Comparison of ENCODE assay signal across 7 mouse cellular contexts in the genomic region with DNA sequence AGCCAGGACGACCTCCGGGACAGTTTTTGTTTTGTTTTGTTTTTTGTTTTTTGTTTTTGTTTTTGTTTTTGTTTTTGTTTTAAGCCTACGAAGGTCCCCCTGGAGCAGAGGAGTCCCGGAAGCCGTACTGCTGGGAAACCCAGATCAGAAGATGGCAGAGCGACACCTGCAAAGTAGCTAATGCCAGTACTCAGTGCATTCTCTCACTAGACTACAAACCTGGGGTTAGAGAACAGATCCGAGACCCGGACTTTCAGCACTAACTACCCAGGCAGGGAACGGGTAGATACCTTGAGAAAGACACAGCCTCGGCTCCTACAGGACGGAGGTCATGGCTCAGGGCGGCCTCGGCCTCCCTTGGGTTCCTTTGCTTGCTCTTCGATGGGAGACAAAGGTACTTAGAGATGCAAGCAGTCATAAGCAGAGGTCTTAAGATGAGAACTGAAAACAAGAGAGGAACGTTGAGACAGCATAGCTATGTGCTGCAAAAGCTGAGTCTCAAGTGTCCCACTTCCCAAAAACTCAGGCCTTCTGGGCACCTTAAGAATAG. TPM values are rescaled to one million over a fixed set of nuclear protein-coding genes. Genes with fewer than 3 reads are reported as not detected.
DNase-seq lines count a peak whose midpoint lies in the region; ATAC-seq and TF ChIP-seq lines count a peak whose summit lies in the region.

No protein-coding gene starts in this region.

- H3K4me2 ChIP-seq in lung, embryonic 15.5 days = peak overlapping the region; percentile 97
- peak overlapping the region; percentile 99 for H3K4me2 ChIP-seq in forebrain, embryonic 11.5 days (ENCODE audit: low read depth, low read length, severe bottlenecking)
- H3K4me2 ChIP-seq in limb, embryonic 11.5 days (ENCODE audit: low read depth, severe bottlenecking) = peak overlapping the region; percentile 95
- H3K4me2 ChIP-seq in stomach, embryonic 14.5 days (replicated peaks; ENCODE audit: low read depth, low read length) = peak overlapping the region; percentile 90

- H3K4me3 ChIP-seq in lung, embryonic 15.5 days = peak overlapping the region; percentile 48
- H3K4me3 ChIP-seq in lung, adult 2 months (replicated peaks; ENCODE audit: extremely low read depth, low read depth, low read length) = no peak overlapping the region
- H3K4me3 ChIP-seq in forebrain, embryonic 11.5 days (ENCODE audit: low read depth, low read length) = peak overlapping the region; percentile 48
- no peak overlapping the region for H3K4me3 ChIP-seq in limb, embryonic 11.5 days (ENCODE audit: low read depth, low read length)
- H3K4me3 ChIP-seq in stomach, embryonic 14.5 days (ENCODE audit: low read depth, low read length) = peak overlapping the region; percentile 41

- no peak for ATAC-seq in lung, embryonic 15.5 days (ENCODE audit: borderline replicate concordance, extremely low read depth, low FRiP score, low TSS enrichment)
- ATAC-seq in forebrain, embryonic 11.5 days (replicated peaks; ENCODE audit: low FRiP score) = no peak
- ATAC-seq in limb, embryonic 11.5 days (ENCODE audit: insufficient number of reproducible peaks, low FRiP score, low TSS enrichment, low read depth) = no peak
- ATAC-seq in stomach, embryonic 14.5 days (ENCODE audit: insufficient number of reproducible peaks, insufficient read depth, low FRiP score, low read depth) = no peak

- H3K4me1 ChIP-seq in lung, embryonic 15.5 days = peaks cover 17% of the 10 kb centered on the region
- peaks cover 10% of the 10 kb centered on the region for H3K4me1 ChIP-seq in lung, adult 2 months (ENCODE audit: control insufficient read depth, insufficient read depth, low read length)
- peaks cover 18% of the 10 kb centered on the region for H3K4me1 ChIP-seq in forebrain, embryonic 11.5 days (replicated peaks; ENCODE audit: control insufficient read depth, insufficient read depth, low read length)
- peaks cover 11% of the 10 kb centered on the region for H3K4me1 ChIP-seq in limb, embryonic 11.5 days (ENCODE audit: control insufficient read depth, insufficient read depth, low read length)
- H3K4me1 ChIP-seq in stomach, embryonic 14.5 days (ENCODE audit: control insufficient read depth, insufficient read depth, low read length) = 0 out of 2 replicates have a peak, but pooled peaks cover 3% of the 10 kb centered on the region

- no peak overlapping the region for H3K9ac ChIP-seq in lung, embryonic 15.5 days
- H3K9ac ChIP-seq in forebrain, embryonic 11.5 days (ENCODE audit: low read length) = peak overlapping the region; percentile 33; the same call in 1 of the 2 replicates
- H3K9ac ChIP-seq in limb, embryonic 11.5 days (ENCODE audit: low read length) = no peak overlapping the region
- H3K9ac ChIP-seq in stomach, embryonic 14.5 days (replicated peaks; ENCODE audit: low read depth, low read length) = no peak overlapping the region

- no peak for TF ChIP-seq CTCF in lung, adult 2 months (IDR thresholded peaks at IDR 0.05; ENCODE audit: insufficient read depth, low read length)

- no peaks in the 10 kb centered on the region for H3K9me3 ChIP-seq in lung, embryonic 15.5 days
- no peaks in the 10 kb centered on the region for H3K9me3 ChIP-seq in forebrain, embryonic 11.5 days (ENCODE audit: control insufficient read depth, low read length)
- H3K9me3 ChIP-seq in limb, embryonic 11.5 days (ENCODE audit: control insufficient read depth, low read length) = no peaks in the 10 kb centered on the region
- H3K9me3 ChIP-seq in stomach, embryonic 14.5 days (ENCODE audit: control insufficient read depth, low read depth, low read length) = no peaks in the 10 kb centered on the region

- no peaks in the 10 kb centered on the region for H3K36me3 ChIP-seq in lung, embryonic 15.5 days
- H3K36me3 ChIP-seq in forebrain, embryonic 11.5 days (ENCODE audit: control insufficient read depth, insufficient read depth, low read length) = no peaks in the 10 kb centered on the region
- H3K36me3 ChIP-seq in limb, embryonic 11.5 days (ENCODE audit: control insufficient read depth, insufficient read depth, low read length) = no peaks in the 10 kb centered on the region
- H3K36me3 ChIP-seq in stomach, embryonic 14.5 days (ENCODE audit: control insufficient read depth, insufficient read depth, low read length) = no peaks in the 10 kb centered on the region

- H3K27me3 ChIP-seq in lung, embryonic 15.5 days = peaks cover 40% of the 10 kb centered on the region
- peaks cover 5% of the 10 kb centered on the region; the same call in 1 of the 2 replicates for H3K27me3 ChIP-seq in forebrain, embryonic 11.5 days (ENCODE audit: control insufficient read depth, insufficient read depth, low read length)
- peaks cover 25% of the 10 kb centered on the region for H3K27me3 ChIP-seq in limb, embryonic 11.5 days (ENCODE audit: control insufficient read depth, insufficient read depth, low read length)
- peaks cover 14% of the 10 kb centered on the region for H3K27me3 ChIP-seq in stomach, embryonic 14.5 days (ENCODE audit: control insufficient read depth, insufficient read depth, low read length)

- 28% methylated on average over 15 of the region's 15 CpGs for WGBS in lung, embryonic 15.5 days
- 30% methylated on average over 15 of the region's 15 CpGs for WGBS in lung, adult 2 months
- 13% methylated on average over 15 of the region's 15 CpGs for WGBS in forebrain, embryonic 11.5 days
- WGBS in limb, embryonic 11.5 days = 19% methylated on average over 15 of the region's 15 CpGs
- WGBS in stomach, embryonic 14.5 days = 26% methylated on average over 15 of the region's 15 CpGs

- no peak overlapping the region for H3K27ac ChIP-seq in lung, embryonic 15.5 days
- no peak overlapping the region for H3K27ac ChIP-seq in forebrain, embryonic 11.5 days (ENCODE audit: low read depth, low read length)
- no peak overlapping the region for H3K27ac ChIP-seq in limb, embryonic 11.5 days (replicated peaks; ENCODE audit: low read depth, low read length)
- no peak overlapping the region for H3K27ac ChIP-seq in stomach, embryonic 14.5 days (ENCODE audit: low read length)

- TF ChIP-seq POLR2A in lung, adult 2 months (IDR thresholded peaks at IDR 0.05; ENCODE audit: borderline replicate concordance, extremely low read depth, low read depth, low read length) = no peak

- no peak for DNase-seq in lung, adult 2 months
- DNase-seq in forebrain, embryonic 11.5 days (ENCODE audit: low spot score) = peak; percentile 57
- DNase-seq in limb, embryonic 11.5 days (ENCODE audit: low spot score) = no peak
- no peak for DNase-seq in right cerebral cortex, adult 18-20 months
- no peak for DNase-seq in natural killer cell, adult 2 months (ENCODE audit: low spot score in 2 of 2)

RNA-seq across cellular contexts. Expression of gene 1110004F10Rik, which starts 1.3 kb away (rescaled TPM):
- 254 and 260 TPM in 2 replicates for polyA plus RNA-seq in lung, embryonic 15.5 days (2015; fragmentation: Nextera tagmentation; extraction: Ambion mirVana)
- 32.7 and 50.4 TPM in 2 replicates for polyA plus RNA-seq in lung, adult 2 months (2012; rRNA removed)
- 358 and 366 TPM in 2 replicates for polyA plus RNA-seq in forebrain, embryonic 11.5 days (2014; fragmentation: Nextera tagmentation; extraction: Ambion mirVana)
- 366 and 382 TPM in 2 replicates for polyA plus RNA-seq in limb, embryonic 11.5 days (2014; fragmentation: Nextera tagmentation; extraction: Ambion mirVana)
- polyA plus RNA-seq in stomach, embryonic 14.5 days (2014; fragmentation: Nextera tagmentation; extraction: Ambion mirVana) = 271 and 275 TPM in 2 replicates

RNA-seq across cellular contexts. Expression of gene Sox6, which starts 1.9 kb away (rescaled TPM):
- 23.1 and 24.1 TPM in 2 replicates for polyA plus RNA-seq in lung, embryonic 15.5 days (2015; fragmentation: Nextera tagmentation; extraction: Ambion mirVana)
- polyA plus RNA-seq in lung, adult 2 months (2012; rRNA removed) = 3.3 and 3.9 TPM in 2 replicates
- 127 and 154 TPM in 2 replicates for polyA plus RNA-seq in forebrain, embryonic 11.5 days (2014; fragmentation: Nextera tagmentation; extraction: Ambion mirVana)
- polyA plus RNA-seq in limb, embryonic 11.5 days (2014; fragmentation: Nextera tagmentation; extraction: Ambion mirVana) = 45.4 and 58.1 TPM in 2 replicates
- 38.7 and 40.6 TPM in 2 replicates for polyA plus RNA-seq in stomach, embryonic 14.5 days (2014; fragmentation: Nextera tagmentation; extraction: Ambion mirVana)

RNA-seq across cellular contexts. Expression of gene Gm4353, which starts 43.9 kb away (rescaled TPM):
- polyA plus RNA-seq in lung, embryonic 15.5 days (2015; fragmentation: Nextera tagmentation; extraction: Ambion mirVana) = 0.36 and 1.1 TPM in 2 replicates
- polyA plus RNA-seq in lung, adult 2 months (2012; rRNA removed) = 0.16 and 0.33 TPM in 2 replicates
- 0.56 and 0.91 TPM in 2 replicates for polyA plus RNA-seq in forebrain, embryonic 11.5 days (2014; fragmentation: Nextera tagmentation; extraction: Ambion mirVana)
- polyA plus RNA-seq in limb, embryonic 11.5 days (2014; fragmentation: Nextera tagmentation; extraction: Ambion mirVana) = 1.1 and 1.8 TPM in 2 replicates
- polyA plus RNA-seq in stomach, embryonic 14.5 days (2014; fragmentation: Nextera tagmentation; extraction: Ambion mirVana) = 0.71 and 1.2 TPM in 2 replicates

Comparison
In these comparisons a context has a peak if more than half of its experiments do, and no peak if none do; other contexts are left out.
1. H3K4me3 ChIP-seq: peak in lung, embryonic 15.5 days (single experiment), forebrain, embryonic 11.5 days (single experiment) and stomach, embryonic 14.5 days (single experiment); none in lung, adult 2 months (single experiment) and limb, embryonic 11.5 days (single experiment).
2. Peak in every context shown above with its lines, with median percentiles within 50 percentile points of each other: H3K4me2 ChIP-seq.